Mouse (Mus musculus) mouse embryonic stem cell (cell line): ENCODE results near the gene Tmem132c.

Experiments
- in situ Hi-C, 2 experiments: fragments of 300-500 bp; cut with MboI; formaldehyde crosslinking; loops; 1 replicate in 1 of 2; 3 replicates in 1 of 2; pipeline ENCODE4 v1.14.3; 2019 to 2020; ENCODE audit warnings: low sequenced_read_pairs in 2 of 2, low pct_unique_long_range_greater_than_20kb in 1 of 2, mixed read lengths in 1 of 2; ENCODE audit not compliant: unreplicated experiment in 1 of 2

Tmem132c gene

DNA sequence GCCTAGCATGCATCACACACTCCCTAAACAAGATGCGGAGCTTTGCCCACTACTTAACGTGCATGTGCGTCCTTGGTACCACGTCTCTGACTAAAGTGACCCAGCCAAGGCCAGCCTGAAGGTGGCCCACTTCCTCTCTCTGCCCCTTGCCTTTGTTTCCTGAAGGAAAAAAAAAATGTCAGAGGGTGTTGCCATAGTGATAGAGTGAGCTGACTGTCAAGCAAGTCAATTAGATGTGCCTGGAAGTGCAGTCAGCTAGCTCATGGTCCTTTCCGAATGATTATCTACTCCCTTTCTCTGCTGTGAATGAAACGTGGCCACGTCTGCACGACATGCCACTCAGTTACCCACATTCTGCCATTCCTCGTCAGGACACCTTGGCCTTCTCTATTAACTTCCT lies 37.9 kb downstream of the Tmem132c start:
- in situ Hi-C loops = no loop called here

DNA sequence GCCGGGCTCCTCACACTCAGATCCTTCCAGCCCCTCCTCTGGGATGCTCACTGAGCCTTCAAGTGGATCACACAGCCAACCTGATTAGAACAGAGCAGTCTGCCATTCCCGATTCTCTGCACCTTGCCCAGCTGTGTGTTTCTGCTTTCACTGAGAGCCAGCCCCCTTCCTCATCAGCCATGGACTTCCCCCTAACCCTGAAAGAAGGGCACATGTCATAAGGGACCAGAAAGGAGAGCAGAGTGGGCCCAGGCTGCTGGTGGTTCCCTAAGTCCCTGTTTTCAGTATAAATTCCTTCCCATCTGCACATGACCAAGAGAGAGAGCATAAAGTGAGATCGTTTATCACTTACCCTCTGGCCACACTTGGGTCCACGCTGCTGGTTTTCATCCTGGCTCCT lies 39.6 kb downstream of the Tmem132c start:
- in situ Hi-C loops = no loop called here

DNA sequence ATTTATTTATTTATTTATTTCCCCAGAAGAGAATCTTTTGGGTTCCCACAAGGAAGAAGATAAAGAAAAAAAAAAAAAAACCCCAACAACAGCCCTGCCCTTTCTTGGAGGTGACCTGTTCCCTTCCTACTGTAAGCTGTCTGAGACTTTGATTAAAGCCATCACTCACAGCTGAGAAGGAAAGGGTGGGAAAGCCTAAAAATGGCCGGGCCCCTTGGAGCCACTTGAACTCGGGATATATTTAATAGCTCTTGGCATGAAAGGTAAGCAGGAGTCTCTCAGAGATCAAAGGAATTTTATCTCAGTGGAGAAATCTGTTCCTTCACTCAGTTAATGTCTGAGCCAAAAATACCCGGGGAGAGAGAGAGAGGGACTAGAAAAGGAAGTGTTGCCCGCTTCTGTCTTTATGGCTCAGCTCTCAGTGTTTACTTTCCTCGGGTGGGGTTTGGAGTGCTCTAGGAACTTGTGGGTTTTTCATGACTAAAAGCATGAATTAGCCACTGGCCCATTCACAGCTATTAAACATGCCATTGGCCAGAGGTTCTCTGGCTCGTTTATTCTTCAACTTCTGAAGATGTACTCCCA lies 41.0 kb downstream of the Tmem132c start:
- in situ Hi-C loops = no loop called here

GRCm38 (mm10) chr5:127286886-127287285 lies 45.3 kb downstream of the Tmem132c start:
- in situ Hi-C loops = no loop called here

DNA sequence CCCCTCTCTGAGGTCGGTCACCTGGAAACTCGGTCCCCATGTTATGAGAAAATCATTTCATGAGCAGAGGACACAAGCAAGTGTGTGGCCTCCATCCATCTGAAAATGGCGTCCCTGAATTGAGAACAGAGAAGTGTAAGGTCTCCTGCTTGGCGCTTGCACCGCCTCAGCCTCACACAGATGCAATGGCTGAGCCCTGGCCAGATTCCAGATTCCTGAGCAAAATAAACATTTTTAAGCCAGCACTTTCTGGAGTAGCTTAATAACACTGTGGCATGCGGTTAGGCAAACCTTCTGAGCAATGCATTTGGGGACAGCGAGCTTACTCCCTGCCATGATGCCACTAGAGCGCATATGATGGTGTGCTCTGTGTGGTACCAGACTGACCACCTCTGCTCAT lies 48.1 kb downstream of the Tmem132c start:
- in situ Hi-C loops = no loop called here

- in situ Hi-C loops = no loop called here
Measured at GRCm38 (mm10) chr5:127290461-127291250, 49.0 kb downstream of the Tmem132c start.

DNA sequence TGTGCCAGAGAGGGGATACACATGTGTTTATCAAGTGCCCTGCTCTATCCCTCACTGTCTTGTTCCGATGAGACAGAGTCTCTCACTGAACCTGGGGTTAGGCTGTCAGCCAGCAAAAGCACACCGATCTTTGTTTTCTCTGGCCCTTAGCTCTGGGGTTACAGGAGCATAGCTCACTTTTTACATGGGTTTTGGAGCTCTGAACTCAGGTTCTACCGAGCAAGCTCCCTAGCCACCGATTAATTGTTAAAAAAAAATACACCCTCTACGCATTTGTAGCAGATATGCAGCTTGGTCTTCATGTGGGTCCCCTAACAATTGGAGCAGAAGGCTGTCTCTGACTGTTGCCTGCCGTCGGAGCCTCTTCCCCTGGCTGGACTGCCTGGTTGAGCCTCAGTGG lies 50.0 kb downstream of the Tmem132c start:
- in situ Hi-C loops = no loop called here

- in situ Hi-C loops = no loop called here
Measured at GRCm38 (mm10) chr5:127293698-127294097, 52.1 kb downstream of the Tmem132c start.

- in situ Hi-C loops = no loop called here
Measured at GRCm38 (mm10) chr5:127297461-127297860, 55.9 kb downstream of the Tmem132c start.

DNA sequence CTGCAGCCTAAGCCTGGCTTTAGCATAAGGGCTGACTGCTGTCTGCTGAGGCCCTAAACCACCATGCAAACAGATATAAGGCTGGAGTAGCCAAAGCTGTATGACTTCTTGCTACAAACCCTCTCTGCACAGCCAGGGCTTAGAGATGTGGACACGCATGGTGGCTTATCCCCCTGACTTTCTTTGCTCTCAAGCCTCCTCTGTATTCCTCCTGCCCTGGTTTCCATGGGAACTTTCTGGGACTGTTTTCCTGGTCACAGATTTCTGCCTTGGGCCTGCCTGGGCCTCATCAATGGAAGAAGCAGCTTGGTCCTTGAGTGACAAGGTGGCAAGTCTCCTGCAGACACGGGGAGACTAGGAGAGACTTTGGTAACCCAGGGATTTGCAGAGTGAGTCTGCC lies 56.5 kb downstream of the Tmem132c start:
- in situ Hi-C loops = no loop called here

DNA sequence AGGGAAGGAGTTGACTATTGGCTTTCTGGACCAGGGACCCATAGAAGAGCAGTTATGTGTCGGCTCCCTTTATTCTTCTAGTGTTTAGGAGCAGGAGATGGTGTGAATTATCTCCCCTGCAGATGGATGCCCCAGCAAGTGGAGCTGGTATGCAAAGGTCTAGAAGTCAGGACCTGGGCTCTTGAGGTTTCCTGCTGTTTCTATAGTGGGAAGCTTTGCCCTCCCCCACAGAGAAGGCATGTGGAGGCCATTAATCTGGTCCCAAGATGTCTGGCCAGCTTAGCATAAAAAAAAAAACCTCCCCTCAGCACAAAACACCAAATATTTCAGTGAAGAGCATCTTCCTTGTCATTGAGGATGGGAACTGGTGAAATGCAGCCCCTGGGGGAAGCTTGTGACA lies 57.4 kb downstream of the Tmem132c start:
- in situ Hi-C loops = no loop called here

- in situ Hi-C loops = no loop called here
Measured at GRCm38 (mm10) chr5:127300597-127301254, 59.1 kb downstream of the Tmem132c start.

DNA sequence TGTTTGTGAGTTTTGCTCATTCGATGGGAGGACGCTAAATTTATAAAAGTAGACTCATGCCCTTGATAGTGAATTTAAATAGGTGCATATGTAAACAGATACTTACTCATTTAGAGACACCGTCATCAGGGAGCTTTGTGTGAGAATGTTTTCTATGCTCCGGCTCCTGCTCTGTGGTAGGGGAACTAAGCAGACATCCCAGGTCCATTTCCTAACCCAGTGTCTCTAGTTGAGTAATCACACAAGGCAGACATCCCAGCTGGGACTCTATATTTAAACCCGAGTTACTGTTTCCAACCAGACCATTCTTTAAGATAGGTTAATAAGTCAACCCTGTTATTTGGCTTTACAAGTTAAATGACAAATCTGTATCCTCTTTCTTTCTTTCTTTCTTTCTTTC lies 63.7 kb downstream of the Tmem132c start:
- in situ Hi-C loops = no loop called here

DNA sequence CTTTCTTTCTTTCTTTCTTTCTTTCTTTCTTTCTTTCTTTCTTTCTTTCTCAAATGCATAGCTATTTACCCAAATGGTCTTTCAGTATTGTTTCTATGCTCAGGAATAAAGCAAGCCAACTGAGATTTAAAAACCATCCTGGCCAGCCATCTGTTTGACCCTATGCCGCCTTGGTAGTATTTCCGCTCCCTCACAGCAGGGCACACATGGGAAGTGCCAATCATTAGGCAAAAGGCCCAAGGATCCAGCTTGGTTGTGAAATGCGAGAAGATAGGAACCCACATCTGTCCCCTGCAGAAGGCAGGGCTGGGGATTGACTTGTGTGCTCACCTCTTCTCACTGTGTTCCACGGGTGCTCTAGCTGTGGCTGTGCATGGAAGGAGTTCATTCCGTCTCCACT lies 64.1 kb downstream of the Tmem132c start:
- in situ Hi-C loops = no loop called here

- in situ Hi-C loops = no loop called here
Measured at GRCm38 (mm10) chr5:127306726-127307125, 65.1 kb downstream of the Tmem132c start.

DNA sequence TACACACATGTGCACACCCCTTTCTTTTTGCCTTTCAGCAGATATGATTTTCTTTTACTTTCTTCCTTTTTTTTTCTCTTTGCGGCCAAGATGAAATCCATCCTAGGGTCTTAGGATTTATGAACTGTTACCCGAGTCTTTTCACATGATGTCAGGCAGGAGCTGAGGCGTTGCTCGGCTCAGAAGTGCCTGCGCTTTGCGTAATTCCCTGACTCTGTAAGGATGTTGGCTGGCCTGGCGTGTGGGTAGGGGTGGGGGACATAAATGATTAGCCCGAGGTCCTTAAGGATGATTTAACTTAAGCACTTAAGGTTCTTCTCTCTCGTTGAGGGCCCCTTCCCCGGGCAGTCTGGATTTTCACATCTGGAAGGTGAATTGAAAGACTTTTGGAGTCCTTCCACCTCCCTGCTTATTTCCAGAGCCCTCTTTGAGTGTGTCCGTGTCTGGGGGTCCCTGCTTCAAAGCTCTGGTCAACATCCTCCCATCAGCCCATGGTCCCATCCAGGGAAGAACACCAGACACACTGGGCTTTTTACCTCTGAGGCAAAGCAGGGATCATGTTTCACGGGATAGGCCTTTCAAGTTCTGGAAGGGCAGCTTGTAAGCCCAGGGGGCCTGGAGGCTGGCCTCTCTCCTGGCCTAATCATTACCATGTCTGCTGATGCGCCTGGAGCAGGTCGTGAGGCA lies 68.9 kb downstream of the Tmem132c start:
- in situ Hi-C loops = no loop called here

GRCm38 (mm10) chr5:127311005-127311331 lies 69.4 kb downstream of the Tmem132c start:
- in situ Hi-C loops = no loop called here

DNA sequence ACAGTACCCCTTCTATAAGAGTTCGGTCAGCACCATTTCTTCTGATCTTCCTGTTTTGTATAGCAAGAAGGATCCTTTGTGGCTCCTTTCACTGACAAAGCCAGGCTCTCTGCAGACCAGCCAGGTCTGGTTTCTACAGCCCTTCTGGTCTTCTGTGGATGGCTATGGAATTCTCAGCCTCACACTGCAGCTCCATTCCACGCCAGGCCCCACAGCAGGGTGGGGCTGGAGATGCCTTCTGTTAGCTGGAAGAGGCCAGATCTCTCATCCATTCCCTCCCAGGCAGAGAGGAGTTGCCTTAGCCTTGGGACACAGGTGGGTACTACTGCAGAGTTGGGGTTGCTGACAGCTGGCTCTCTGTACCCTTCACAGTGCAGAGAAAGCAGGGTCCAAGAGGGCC lies 72.0 kb downstream of the Tmem132c start:
- in situ Hi-C loops = no loop called here

- in situ Hi-C loops = no loop called here
Measured at GRCm38 (mm10) chr5:127319096-127319779, 77.6 kb downstream of the Tmem132c start.
